Mouse (Mus musculus): Measurements from ENCODE around the gene Gm11127.
"Not testable (repeated sequence)": the region's sequence is repeated elsewhere in the genome, so short reads cannot be mapped to it uniquely, and the experiment has no call there.

Gm11127 gene

GRCm38 (mm10) chr17:36031583-36032331, 26.4 kb downstream of the Gm11127 start:
- DNase-seq (ENCODE audit: extremely low spot score, low read depth, low spot score) = not testable (repeated sequence)

- not testable (repeated sequence) for DNase-seq (ENCODE audit: extremely low spot score, low read depth, low spot score)
Measured at GRCm38 (mm10) chr17:36030703-36031582, 27.2 kb downstream of the Gm11127 start.

- DNase-seq (ENCODE audit: extremely low spot score, low read depth, low spot score) = not testable (repeated sequence)
Measured at GRCm38 (mm10) chr17:36030046-36030702, 28.0 kb downstream of the Gm11127 start.

- DNase-seq (ENCODE audit: extremely low spot score, low read depth, low spot score) = no peak
Measured at GRCm38 (mm10) chr17:36028879-36029619, 29.1 kb downstream of the Gm11127 start.

- DNase-seq (ENCODE audit: extremely low spot score, low read depth, low spot score) = no peak
Measured at GRCm38 (mm10) chr17:36027663-36028062, 30.5 kb downstream of the Gm11127 start.

- DNase-seq (ENCODE audit: extremely low spot score, low read depth, low spot score) = no peak
Measured at GRCm38 (mm10) chr17:36025901-36026300, 32.3 kb downstream of the Gm11127 start.

GRCm38 (mm10) chr17:36025197-36025596, 33.0 kb downstream of the Gm11127 start:
- no peak for DNase-seq (ENCODE audit: extremely low spot score, low read depth, low spot score)

- DNase-seq (ENCODE audit: extremely low spot score, low read depth, low spot score) = no peak
Measured at GRCm38 (mm10) chr17:36023710-36024654, 34.2 kb downstream of the Gm11127 start.

- DNase-seq (ENCODE audit: extremely low spot score, low read depth, low spot score) = no peak
Measured at GRCm38 (mm10) chr17:36022922-36023321, 35.2 kb downstream of the Gm11127 start.

GRCm38 (mm10) chr17:36022098-36022497, 36.1 kb downstream of the Gm11127 start:
- DNase-seq (ENCODE audit: extremely low spot score, low read depth, low spot score) = no peak

- no peak for DNase-seq (ENCODE audit: extremely low spot score, low read depth, low spot score)
Measured at GRCm38 (mm10) chr17:36021309-36021708, 36.9 kb downstream of the Gm11127 start.

- no peak for DNase-seq (ENCODE audit: extremely low spot score, low read depth, low spot score)
Measured at GRCm38 (mm10) chr17:36020191-36021073, 37.7 kb downstream of the Gm11127 start, which contains the start of gene H2-T24. H2-T24 (minus strand) TSS chr17:36020560.

- no peak for DNase-seq (ENCODE audit: extremely low spot score, low read depth, low spot score)
Measured at GRCm38 (mm10) chr17:36019519-36019918, 38.7 kb downstream of the Gm11127 start.

- DNase-seq (ENCODE audit: extremely low spot score, low read depth, low spot score) = no peak
Measured at GRCm38 (mm10) chr17:36018979-36019378, 39.2 kb downstream of the Gm11127 start.

- no peak for DNase-seq (ENCODE audit: extremely low spot score, low read depth, low spot score)
Measured at GRCm38 (mm10) chr17:36017046-36017445, 41.1 kb downstream of the Gm11127 start.

GRCm38 (mm10) chr17:36014977-36015376, 43.2 kb downstream of the Gm11127 start:
- no peak for DNase-seq (ENCODE audit: extremely low spot score, low read depth, low spot score)
